Mouse (Mus musculus) left cerebral cortex, postnatal 14 days (tissue): Measurements from ENCODE around the gene Grb2. TPM values are rescaled to one million over a fixed set of nuclear protein-coding genes. Genes with fewer than 3 reads are reported as not detected.

Experiments
- DNase-seq, 2 experiments: peaks; one replicate each; pipeline ENCODE4 v3.0.0; 2021 to 2022; ENCODE audit warnings: low spot score in 2 of 2, mixed read lengths in 1 of 2
- intact Hi-C: fragments of 180-260 bp; cut with DNase I; formaldehyde crosslinking; loops from one replicate; pipeline ENCODE4 v1.15.1; 2025
- total RNA-seq, 2 experiments: library from RNA; stranded (reverse); gene quantifications; 2 replicates each; pipeline ENCODE4 v1.2.3; 2021

The Grb2 gene
- total RNA-seq, 2 experiments from 2014 or later, result 183 to 190 TPM

DNA sequence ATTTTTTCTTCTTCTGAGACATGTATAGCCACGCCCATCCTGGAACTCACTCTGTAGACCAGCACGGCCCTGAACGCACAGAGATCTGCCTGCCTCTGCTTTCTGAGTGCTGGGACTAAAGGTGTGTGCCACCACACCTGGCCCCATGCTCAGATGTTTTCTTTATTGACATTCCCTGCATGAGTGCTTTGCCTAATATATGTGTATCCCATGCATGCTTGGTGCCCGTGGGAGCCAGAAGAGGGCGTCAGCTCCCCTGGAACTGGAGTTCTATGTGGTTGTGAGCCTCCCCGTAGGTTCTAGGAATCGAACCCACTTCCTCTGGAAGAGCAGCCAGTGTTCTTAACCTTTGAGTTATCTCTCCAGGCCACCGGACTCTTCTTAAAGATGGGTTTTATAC lies 73.4 kb downstream of the Grb2 start:
- no peak for DNase-seq
- intact Hi-C loops, result no loop called here

DNA sequence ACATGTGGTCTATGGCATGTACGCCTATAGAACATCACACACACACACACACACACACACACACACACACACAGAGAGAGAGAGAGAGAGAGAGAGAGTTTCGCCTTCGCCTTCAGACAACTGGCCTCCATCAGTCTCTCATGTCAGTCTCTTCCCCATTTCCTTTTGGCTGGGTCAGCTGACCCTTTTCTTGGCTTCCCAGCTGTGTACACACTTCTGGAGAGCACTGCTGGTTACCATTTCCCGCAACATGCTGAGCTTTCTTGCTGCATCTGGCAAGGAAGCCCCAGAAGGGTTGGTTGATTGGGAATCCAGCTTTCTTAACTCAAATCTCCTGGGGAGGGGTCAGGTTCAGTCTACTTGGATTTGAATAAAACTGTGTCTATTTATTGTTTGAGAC lies 74.3 kb downstream of the Grb2 start:
- intact Hi-C loops, result loop anchor here (5.0 kb wide), 1 partner anchor 178 kb away; the partner anchor contains the start of genes Caskin2 and Tsen54
- no peak for DNase-seq

DNA sequence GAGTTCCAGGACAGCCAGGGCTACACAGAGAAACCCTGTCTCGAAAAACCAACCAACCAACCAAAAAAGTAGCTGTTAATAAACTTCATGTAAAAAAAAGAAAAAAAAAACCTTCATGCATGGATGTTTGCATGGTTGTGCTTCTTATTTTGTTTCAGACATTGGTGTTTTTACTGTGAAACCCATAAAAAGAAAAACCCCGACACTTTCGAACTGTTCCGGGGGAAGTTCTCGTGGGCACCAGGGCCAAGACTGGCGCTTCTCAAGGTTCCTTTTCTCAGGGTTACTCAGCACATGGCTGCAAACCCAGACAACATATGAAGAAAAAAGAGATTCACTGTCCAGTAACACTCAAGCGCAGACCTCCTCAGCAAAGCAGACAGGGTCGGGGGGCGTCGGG lies 75.5 kb downstream of the Grb2 start:
- intact Hi-C loops, result loop anchor here (5.0 kb wide), 1 partner anchor 179 kb away; the partner anchor contains the start of genes Caskin2 and Tsen54
- no peak for DNase-seq

DNA sequence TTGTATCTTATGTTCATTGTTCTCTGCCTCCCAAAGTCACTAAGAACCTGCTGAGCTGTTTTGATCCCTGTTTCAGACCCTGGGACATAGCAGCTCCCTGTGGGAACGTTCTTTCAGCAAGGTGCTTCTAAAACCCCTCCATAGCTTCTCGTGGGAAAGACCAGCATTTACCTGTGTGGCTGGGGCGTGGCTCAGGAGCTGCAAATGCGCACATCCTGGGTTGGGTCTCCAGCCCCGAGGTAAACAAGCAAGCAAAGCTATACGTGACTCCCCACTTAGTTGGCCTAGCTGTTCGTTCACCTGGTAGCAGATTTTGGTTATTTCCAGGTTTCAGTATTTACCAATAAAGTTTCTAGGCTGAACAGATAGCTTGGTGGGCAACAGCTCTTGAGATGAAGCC lies 76.2 kb downstream of the Grb2 start:
- intact Hi-C loops, result loop anchor here (5.0 kb wide), 1 partner anchor 180 kb away; the partner anchor contains the start of genes Caskin2 and Tsen54
- no peak for DNase-seq

DNA sequence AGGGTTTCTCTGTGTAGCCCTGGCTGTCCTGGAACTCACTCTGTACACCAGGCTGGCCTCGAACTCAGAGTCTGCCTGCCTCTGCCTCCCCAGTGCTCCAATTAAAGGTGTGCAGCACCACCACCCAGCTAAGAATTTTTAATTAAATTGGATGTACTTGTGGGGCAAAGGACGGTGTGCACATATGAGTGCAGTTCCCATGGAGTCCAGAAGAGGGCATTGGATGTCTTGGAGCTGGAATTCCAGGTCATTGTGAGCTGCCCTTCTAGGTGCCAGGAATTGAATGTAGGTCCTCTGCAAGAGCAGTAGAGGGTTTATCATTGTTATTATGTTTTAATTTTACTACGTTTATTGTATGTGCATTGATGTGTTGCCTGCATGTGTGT lies 76.9 kb downstream of the Grb2 start:
- intact Hi-C loops, result loop anchor here (5.0 kb wide), 1 partner anchor 181 kb away; the partner anchor contains the start of genes Caskin2 and Tsen54
- DNase-seq, result peak in 1 of 2 experiments; percentile 44

DNA sequence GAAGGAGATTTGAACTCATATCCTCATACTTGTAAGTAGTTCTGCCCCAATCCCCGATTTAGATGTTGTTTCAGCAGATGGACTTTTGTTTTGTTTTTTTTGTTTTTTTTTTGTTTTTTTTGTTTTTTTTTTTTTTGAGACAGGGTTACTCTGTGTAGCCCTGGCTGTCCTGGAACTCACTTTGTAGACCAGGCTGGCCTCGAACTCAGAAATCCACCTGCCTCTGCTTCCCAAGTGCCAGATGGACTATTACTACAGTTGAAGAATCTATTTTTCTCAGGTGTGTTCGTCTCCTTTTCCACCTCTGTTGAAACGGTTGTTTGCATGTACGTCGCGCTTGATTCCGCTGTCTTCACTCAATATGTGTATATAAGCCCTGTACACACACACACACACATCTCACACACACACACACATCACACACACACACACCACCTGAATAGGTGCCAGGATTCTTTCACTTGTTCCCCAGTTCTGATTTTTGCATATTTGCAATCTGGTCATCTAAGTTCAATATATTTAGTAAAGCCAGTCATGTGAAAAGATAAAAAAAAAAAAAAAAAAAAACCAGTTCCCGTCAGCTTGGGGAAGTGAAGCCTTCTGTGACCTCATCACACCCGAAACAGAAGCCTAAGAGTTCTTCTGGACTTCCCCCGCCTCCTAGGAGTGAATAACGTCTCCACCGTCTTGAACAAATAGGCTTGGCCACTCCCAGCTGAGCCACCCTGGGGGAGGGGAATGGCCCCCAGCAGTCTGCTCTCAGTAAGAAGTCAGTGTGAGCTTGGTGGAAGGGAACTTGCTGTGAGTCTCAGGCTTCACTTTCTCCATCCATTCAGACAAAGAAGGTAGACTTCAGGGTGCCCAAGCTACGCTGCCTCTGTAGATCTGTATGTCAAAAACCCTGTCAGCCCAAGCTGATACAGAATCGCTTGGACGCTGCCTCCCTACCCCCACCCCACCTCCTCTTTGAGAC lies 77.6 kb downstream of the Grb2 start:
- peak in 1 of 2 experiments; percentile 41 for DNase-seq
- intact Hi-C loops, result loop anchor here (5.0 kb wide), 1 partner anchor 181 kb away; the partner anchor contains the start of genes Caskin2 and Tsen54

DNA sequence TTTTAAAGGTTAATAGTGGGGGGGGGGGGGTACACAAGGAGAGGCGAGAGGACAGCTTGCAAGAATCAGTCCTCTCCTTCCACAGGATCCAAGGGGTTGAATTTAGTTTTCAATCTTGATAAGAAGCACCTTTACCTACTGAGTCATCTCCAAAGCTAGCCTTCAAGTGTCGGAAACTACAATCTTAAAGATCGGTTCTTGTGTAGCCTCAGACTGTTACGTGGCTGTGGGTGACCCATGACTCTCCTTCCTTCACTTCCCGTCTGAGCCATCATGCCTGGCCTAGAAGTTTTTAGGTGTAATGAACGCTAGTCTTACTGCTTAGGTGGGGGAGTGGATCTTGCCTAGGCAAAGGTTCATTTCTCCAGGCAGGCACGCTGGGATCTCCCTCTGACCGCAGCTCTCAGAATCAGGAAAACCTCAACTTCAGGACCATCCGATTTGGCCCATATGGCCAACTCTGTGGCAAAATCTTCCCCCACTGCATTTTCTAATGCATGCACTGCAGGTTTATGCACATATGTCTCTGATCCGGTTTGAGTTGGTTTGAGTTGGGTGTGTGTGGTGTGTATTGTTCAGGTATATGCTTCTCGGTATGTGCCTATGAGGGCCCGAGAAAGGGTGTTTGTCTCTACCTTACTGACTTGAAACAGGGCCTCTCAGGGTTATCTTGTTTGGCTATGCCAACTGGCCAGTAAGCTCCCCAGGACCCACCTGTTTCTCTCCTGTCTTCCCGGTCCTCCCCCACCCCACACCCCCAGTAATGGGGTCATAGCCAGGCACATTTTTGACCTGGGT lies 78.5 kb downstream of the Grb2 start:
- DNase-seq, result no peak
- intact Hi-C loops, result loop anchor here (5.0 kb wide), 1 partner anchor 182 kb away; the partner anchor contains the start of genes Caskin2 and Tsen54

DNA sequence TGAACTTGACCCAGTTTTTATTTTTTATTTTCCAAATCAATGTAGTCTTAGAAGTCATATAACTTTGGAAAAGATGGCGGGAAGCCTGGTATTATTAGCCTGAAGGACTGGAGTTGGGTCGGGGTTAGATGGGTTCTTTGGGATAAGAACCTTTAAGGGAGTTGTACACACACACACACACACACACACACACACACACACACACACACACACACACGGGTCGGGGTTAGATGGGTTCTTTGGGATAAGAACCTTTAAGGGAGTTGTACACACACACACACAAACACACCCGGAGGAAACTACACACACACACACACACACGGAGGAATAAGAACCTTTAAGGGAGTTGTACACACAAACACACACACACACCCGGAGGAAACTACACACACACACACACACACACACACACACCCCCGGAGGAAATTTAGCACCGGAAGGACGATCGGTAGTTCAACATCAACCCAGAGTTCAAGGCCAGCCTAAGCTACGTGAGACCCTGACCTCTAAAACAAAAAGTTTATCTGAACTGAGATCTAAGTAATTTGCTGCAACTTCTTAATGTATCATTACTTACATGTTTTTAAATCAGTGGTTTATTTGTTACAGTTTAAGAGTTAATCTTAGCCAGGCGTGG lies 79.8 kb downstream of the Grb2 start:
- DNase-seq, result no peak
- intact Hi-C loops, result no loop called here

DNA sequence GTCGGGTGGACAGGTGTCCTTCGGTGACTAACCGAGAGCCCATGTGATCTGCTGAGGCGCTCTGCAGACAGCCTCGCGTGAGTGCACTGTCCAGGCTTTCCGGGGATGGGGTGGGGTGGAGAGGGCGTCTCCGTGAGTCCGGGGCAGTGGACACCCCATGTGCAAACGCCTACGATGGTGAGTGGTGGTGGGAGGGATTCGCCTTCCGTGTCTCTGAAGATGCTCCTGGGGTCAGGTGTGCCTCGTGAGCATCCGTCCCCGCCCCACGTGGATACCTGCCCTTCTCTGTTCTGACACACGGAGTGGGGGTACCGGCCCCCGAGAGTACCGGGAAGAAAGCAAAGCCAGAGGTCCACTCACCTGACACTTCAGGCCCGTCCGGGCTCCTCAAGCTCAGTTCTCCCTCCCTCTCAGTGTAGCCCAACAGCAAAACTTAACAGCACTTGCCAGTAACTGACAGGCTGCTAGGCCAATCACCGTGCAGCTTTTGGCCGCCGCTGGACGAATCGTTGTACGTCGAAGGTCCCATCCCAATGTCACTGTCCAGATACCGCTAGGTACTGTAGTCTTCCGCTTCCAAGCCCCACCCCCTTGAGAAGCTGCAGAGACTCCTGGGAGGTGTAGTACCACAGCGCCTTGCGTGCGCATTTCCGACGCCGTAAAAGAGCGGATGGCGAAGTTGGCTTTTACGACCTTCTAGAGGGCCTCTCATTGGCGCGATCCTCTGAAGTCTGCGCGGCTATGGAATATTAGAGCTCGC lies 80.5 kb downstream of the Grb2 start, which contains the start of gene Slc25a19:
Gene Slc25a19 (minus strand): TSS at position 591 of the 760 bp plus-strand sequence.
- intact Hi-C loops, result no loop called here
- DNase-seq, result peak; percentile 99

DNA sequence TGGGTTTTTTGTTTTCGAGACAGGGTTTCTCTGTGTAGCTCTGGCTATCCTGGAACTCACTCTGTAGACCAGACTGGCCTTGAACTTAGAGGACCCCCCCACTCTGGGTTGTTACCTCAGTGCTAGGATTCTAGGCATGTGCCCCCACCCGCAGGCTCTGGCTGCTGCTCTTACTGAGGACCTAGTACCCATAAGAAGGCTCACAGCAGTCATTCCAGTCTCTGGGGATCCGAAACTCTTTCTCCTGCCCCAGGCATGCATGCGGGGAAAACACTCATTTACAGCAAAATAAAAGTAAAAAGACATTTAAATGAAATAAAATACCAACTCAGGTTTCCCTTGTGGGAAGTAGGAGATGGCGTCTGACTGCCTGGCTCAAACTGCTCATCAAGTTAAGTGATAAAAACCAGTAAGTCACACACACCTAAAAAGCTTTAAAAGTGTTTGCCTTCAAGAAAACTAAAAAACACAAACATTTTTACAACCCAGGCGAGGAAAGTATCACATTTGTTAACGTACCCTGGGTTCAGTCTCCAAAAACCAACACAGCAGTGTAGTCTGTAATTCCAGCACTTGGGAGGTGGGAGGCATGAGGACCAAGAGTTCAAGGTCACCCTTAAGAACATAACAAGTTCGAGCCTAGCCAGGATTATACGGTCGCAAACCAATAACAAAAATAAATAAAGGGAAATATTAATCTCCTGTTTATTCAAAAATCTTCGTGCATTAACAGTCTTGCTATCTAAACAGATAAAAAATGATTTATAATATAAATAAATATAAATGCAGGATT lies 81.4 kb downstream of the Grb2 start:
- DNase-seq, result no peak
- intact Hi-C loops, result no loop called here

DNA sequence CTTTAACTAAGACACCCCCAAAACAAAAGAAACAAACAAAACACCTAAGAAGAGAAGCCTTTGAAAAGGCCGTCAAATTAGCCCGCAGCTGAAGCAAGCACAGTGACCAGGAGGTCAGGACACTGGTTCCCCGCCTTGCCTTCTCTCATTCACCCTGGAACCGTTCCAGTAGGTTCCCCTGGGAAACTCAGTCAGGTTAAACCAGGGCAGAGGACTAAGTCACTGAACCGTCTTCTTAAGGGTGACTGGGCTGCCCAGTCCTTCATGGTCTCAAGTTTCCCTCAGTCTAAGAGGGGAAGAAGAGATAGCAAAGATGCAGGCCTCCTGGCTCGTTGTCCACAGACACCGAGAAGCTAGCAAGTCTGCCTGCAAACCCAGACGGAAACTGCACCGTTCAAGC lies 82.5 kb downstream of the Grb2 start:
- intact Hi-C loops, result no loop called here
- no peak for DNase-seq

DNA sequence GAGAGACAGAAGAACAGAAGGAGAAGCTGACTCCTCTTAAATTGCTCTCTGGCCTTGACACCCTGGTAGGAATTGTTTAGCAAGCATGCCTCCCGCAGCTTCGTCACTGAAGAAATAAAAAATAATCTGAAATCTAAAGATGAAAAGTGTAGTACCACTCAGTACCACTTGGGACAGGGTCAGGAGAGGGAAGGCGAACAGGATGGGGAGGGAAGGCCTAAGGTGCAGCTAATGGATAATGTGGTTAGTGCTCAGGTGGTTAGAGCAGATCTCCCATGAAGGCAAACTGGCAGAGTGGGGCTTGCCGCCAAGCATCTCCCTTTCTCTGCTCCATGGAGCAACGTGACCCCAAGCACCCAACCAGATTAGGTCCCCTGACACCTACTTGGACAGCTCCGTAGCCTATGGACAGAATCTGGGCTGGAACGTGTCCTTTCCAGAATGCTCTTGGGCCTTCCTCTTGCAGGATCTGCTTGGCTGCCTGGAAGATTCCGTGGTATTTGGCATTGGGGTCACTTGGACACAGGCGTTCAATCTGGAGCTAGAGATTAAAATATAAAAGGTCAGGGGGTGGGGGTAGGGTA lies 84.8 kb downstream of the Grb2 start:
- intact Hi-C loops, result no loop called here

DNA sequence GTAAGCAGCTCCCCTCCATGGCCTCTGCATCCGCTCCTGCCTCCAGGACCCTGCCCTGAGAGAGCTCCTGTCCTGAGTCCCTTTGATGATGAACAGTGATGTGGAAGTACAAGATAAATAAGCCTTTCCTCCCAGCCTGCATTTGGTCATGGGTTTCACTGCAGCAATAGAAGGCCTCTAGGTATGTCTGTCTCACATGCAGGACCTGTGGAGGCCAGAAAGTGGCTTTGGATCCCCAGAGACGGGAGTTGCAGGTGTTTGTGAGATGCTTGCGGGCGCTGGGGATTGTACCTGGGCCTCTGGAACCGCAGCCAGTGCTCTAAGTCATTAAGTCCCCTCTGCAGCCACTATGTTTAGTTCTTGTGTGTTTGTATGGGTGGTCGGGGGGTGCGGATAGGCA lies 88.4 kb downstream of the Grb2 start:
- intact Hi-C loops, result no loop called here
- no peak for DNase-seq

More for the DNA sequence above, 84.8 kb downstream of the Grb2 start:
- DNase-seq, result no peak

DNA sequence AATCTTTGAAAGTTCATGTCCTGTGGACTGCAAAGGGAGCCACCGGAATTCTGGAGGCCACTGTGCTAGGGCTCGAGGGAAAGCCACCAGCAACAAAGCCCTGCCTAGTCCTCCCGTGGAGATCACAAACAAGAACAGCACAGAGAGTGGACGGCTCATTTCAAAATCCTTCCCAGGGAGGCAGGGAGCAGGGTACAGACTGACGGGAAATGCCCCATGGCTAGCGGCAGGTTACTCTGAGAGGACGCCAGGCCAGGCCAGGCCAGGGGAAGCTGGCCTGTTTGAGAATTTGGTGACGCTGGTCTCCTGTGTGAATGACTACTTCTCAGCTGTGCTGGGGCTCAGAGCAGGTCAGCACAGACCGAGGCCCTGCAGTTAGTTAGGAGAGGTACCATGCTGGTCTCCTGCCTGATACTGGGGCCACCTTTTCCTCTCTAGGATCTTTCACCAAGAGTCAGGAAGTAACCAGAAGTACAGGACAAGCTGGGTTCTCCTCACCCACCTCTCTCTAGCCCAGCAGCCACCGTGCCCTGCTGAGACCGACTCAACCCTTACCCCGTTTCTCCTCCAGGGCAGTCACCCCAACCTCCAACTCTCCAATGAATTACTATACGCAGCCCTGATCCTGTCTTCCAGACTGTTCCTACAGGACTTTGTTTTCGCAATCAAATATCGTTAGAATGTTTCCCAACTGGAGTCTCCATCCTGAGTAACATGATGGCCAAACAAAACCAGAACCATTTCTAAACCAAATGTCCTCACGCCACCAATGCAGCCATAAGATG lies 89.5 kb downstream of the Grb2 start:
- intact Hi-C loops, result no loop called here

DNA sequence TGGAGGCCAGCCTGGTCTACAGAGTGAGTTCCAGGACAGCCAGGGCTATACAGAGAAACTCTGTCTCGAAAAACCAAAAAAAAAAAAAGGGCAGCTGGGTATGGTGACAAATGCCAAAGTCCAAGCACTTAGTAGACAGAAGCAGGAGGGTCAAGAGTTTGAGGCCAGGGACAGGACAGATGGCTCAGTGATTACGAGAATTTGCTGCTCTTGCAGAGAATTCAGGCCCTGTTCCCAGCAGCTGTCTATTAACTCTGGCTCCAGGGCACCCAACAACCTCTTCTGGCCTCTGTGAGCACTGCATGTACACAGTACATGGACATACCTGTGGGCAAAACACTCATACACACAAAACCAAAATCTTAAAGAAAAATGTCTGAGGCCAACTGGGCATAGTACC lies 90.4 kb downstream of the Grb2 start:
- no peak for DNase-seq
- intact Hi-C loops, result no loop called here

More for the DNA sequence above, 89.5 kb downstream of the Grb2 start:
- no peak for DNase-seq

DNA sequence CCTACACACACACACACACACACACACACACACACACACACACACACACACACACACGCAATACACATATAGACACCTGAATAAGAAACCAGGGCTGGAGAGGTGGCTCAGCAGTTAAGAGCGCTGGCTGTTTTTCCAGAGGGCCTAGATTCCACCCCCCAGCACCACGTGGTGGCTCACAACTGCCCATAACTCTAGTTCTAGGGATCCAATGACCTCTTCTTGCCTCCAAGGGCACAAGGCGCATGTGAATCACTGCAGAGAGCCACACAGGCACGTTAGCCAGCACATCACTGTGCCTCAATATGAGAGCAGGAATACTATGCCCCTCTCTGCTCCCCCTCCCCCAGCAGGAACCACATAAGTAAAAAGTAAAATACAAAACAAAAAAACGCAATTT lies 91.5 kb downstream of the Grb2 start:
- intact Hi-C loops, result no loop called here
- DNase-seq, result no peak

DNA sequence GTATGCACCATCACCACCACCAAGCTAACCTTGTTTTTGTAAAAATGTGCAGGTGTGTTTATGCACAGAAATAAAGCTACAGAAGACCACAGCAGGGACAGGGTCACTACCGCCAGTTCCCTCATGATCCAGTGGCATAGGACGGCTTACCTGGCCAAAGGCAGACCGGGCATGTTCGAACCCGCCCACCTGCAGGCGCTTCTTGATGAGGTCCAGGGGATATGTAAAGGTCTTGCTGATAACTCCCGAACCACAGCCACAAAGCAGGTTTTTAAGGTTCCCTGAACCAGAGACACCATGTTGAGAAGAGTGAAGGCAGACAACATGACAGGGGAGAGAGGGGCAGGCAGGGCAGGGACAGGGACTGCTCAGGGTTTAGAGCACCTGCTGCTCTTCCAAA lies 92.0 kb downstream of the Grb2 start:
- no peak for DNase-seq
- intact Hi-C loops, result no loop called here
